Mouse (Mus musculus): ENCODE results near the gene Fv1. TPM values are rescaled to one million over a fixed set of nuclear protein-coding genes. Genes with fewer than 3 reads are reported as not detected.

Fv1 gene
- polyA plus RNA-seq, 1 experiment from 2014 or later: 13.8 TPM

- no peak overlapping the region for H3K4me2 ChIP-seq
- no peaks in the 10 kb centered on the region for H3K9me3 ChIP-seq
- H3K27me3 ChIP-seq: no peaks in the 10 kb centered on the region
- H3K9ac ChIP-seq: no peak overlapping the region
- H3K4me3 ChIP-seq: no peak overlapping the region
- 73% methylated on average over 5 of the region's 5 CpGs for WGBS
- peaks cover 35% of the 10 kb centered on the region for H3K36me3 ChIP-seq
- peaks cover 14% of the 10 kb centered on the region for H3K4me1 ChIP-seq
- no peak overlapping the region for H3K27ac ChIP-seq
- no peak for ATAC-seq (ENCODE audit: insufficient number of reproducible peaks, insufficient read depth, low FRiP score, low TSS enrichment, low read depth)
Observed at GRCm38 (mm10) chr4:147906230-147906629, 37.5 kb downstream of the Fv1 start.

GRCm38 (mm10) chr4:147909486-147909885, 40.7 kb downstream of the Fv1 start:
- ATAC-seq (ENCODE audit: insufficient number of reproducible peaks, insufficient read depth, low FRiP score, low TSS enrichment, low read depth): no peak
- Histone ChIP-seq H3K36me3 (peaks cover 49% of the 10 kb centered on the region), H3K4me2 (no peak overlapping the region), H3K27me3 (no peaks in the 10 kb centered on the region), H3K4me3 (no peak overlapping the region), H3K9me3 (no peaks in the 10 kb centered on the region), H3K9ac (no peak overlapping the region), H3K4me1 (0 out of 2 replicates have a peak, but pooled peaks cover 4% of the 10 kb centered on the region), H3K27ac (no peak overlapping the region)
- 89% methylated on average over 5 of the region's 5 CpGs for WGBS

- H3K9me3 ChIP-seq: no peaks in the 10 kb centered on the region
- H3K4me2 ChIP-seq: no peak overlapping the region
- no peaks in the 10 kb centered on the region for H3K27me3 ChIP-seq
- H3K36me3 ChIP-seq: peaks cover 80% of the 10 kb centered on the region
- H3K27ac ChIP-seq: no peak overlapping the region
- ATAC-seq (ENCODE audit: insufficient number of reproducible peaks, insufficient read depth, low FRiP score, low TSS enrichment, low read depth): no peak
- no peak overlapping the region for H3K4me3 ChIP-seq
- peaks cover 6% of the 10 kb centered on the region; the same call in 1 of the 2 replicates for H3K4me1 ChIP-seq
- H3K9ac ChIP-seq: no peak overlapping the region
- WGBS: 50% methylated on average over 7 of the region's 7 CpGs
Observed at GRCm38 (mm10) chr4:147918459-147919121, 49.8 kb downstream of the Fv1 start.

Other genes starting within 250 kb of the Fv1 start
- 2.4 and 2.8 TPM in 2 replicates for gene Zfp979, start 226.5 kb upstream of the Fv1 start, polyA plus RNA-seq (2015; fragmentation: Nextera tagmentation; extraction: Ambion mirVana)
- gene Zfp534, start 166.4 kb upstream of the Fv1 start, polyA plus RNA-seq (2015; fragmentation: Nextera tagmentation; extraction: Ambion mirVana): not detected in 2 replicates
- gene Zfp984, start 59.2 kb upstream of the Fv1 start, polyA plus RNA-seq (2015; fragmentation: Nextera tagmentation; extraction: Ambion mirVana): 7.6 TPM in 2 replicates
- 7.9 and 8.6 TPM in 2 replicates for gene Zfp933, start 20.6 kb upstream of the Fv1 start, polyA plus RNA-seq (2015; fragmentation: Nextera tagmentation; extraction: Ambion mirVana)
- gene Miip, start 163 bp upstream of the Fv1 start, polyA plus RNA-seq (2015; fragmentation: Nextera tagmentation; extraction: Ambion mirVana): 46.1 and 51.3 TPM in 2 replicates
- 34.3 and 34.6 TPM in 2 replicates for gene Mfn2, start 35.7 kb downstream of the Fv1 start, polyA plus RNA-seq (2015; fragmentation: Nextera tagmentation; extraction: Ambion mirVana)
- 68.6 and 76.3 TPM in 2 replicates for gene Plod1, start 67.8 kb downstream of the Fv1 start, polyA plus RNA-seq (2015; fragmentation: Nextera tagmentation; extraction: Ambion mirVana)
- gene 2510039O18Rik, start 71.9 kb downstream of the Fv1 start, polyA plus RNA-seq (2015; fragmentation: Nextera tagmentation; extraction: Ambion mirVana): 14.3 and 17.7 TPM in 2 replicates
- 0.28 and 0.95 TPM in 2 replicates for gene Nppb, start 116.8 kb downstream of the Fv1 start, polyA plus RNA-seq (2015; fragmentation: Nextera tagmentation; extraction: Ambion mirVana)
- gene Nppa, start 131.7 kb downstream of the Fv1 start, polyA plus RNA-seq (2015; fragmentation: Nextera tagmentation; extraction: Ambion mirVana): 0.25 and 10.7 TPM in 2 replicates
- gene Clcn6, start 169.8 kb downstream of the Fv1 start, polyA plus RNA-seq (2015; fragmentation: Nextera tagmentation; extraction: Ambion mirVana): 8.7 and 8.8 TPM in 2 replicates
- gene Mthfr, start 170.1 kb downstream of the Fv1 start, polyA plus RNA-seq (2015; fragmentation: Nextera tagmentation; extraction: Ambion mirVana): 20.8 and 22.4 TPM in 2 replicates
- 9.7 and 10.1 TPM in 2 replicates for gene Agtrap, start 219.1 kb downstream of the Fv1 start, polyA plus RNA-seq (2015; fragmentation: Nextera tagmentation; extraction: Ambion mirVana)